Mouse (Mus musculus): ENCODE measurements around the gene Pnpla7. TPM values are rescaled to one million over a fixed set of nuclear protein-coding genes. Genes with fewer than 3 reads are reported as not detected.

The Pnpla7 gene
- polyA plus RNA-seq, 1 experiment from 2014 or later, result 7.4 TPM

- H3K4me3 ChIP-seq, result no peak overlapping the region
- ATAC-seq (ENCODE audit: low FRiP score, low read depth), result no peak
Measured at GRCm38 (mm10) chr2:25003946-25004786, 28.3 kb downstream of the Pnpla7 start.

GRCm38 (mm10) chr2:25006767-25007166 is 30.9 kb downstream of the Pnpla7 start:
- no peak overlapping the region for H3K4me2 ChIP-seq (replicated peaks)
- H3K4me1 ChIP-seq, result no peaks in the 10 kb centered on the region
- H3K9ac ChIP-seq, result no peak overlapping the region
- no peaks in the 10 kb centered on the region for H3K27me3 ChIP-seq
- ATAC-seq (ENCODE audit: low FRiP score, low read depth), result no peak
- WGBS, result 85% methylated on average over 1 of the region's 1 CpGs
- H3K27ac ChIP-seq, result no peak overlapping the region
- H3K36me3 ChIP-seq, result no peaks in the 10 kb centered on the region
- no peak overlapping the region for H3K4me3 ChIP-seq
- no peaks in the 10 kb centered on the region for H3K9me3 ChIP-seq

More at GRCm38 (mm10) chr2:25003946-25004786, 28.3 kb downstream of the Pnpla7 start:
- H3K4me1 ChIP-seq, result no peaks in the 10 kb centered on the region
- H3K9ac ChIP-seq, result no peak overlapping the region
- 78% methylated on average over 9 of the region's 9 CpGs for WGBS
- H3K27me3 ChIP-seq, result no peaks in the 10 kb centered on the region
- H3K4me2 ChIP-seq (replicated peaks), result no peak overlapping the region
- H3K9me3 ChIP-seq, result no peaks in the 10 kb centered on the region
- no peak overlapping the region for H3K27ac ChIP-seq
- H3K36me3 ChIP-seq, result no peaks in the 10 kb centered on the region

DNA sequence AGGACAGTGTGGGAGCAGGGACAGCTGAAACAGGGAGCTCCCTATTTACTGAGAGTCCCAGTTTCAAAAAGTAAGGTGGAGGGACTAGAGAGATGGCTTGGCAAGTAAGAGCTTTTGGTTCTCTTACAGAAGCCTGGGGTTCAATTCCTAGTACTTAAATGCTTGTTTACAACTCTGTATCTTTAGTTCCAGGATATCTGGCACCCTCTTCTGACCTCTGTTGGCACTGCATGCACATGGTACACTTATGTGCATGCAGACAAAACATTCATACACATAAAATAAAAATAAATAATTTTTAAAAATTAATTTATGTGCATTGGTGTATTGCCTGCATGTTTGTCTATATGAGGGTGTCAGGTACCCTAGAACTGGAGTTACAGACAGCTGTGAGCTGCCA is 32.4 kb downstream of the Pnpla7 start:
- no peaks in the 10 kb centered on the region for H3K27me3 ChIP-seq
- no peak overlapping the region for H3K27ac ChIP-seq
- ATAC-seq (ENCODE audit: low FRiP score, low read depth), result no peak
- H3K9ac ChIP-seq, result no peak overlapping the region
- no peaks in the 10 kb centered on the region for H3K36me3 ChIP-seq
- H3K9me3 ChIP-seq, result no peaks in the 10 kb centered on the region
- no peak overlapping the region for H3K4me3 ChIP-seq
- no peak overlapping the region for H3K4me2 ChIP-seq (replicated peaks)
- H3K4me1 ChIP-seq, result no peaks in the 10 kb centered on the region

DNA sequence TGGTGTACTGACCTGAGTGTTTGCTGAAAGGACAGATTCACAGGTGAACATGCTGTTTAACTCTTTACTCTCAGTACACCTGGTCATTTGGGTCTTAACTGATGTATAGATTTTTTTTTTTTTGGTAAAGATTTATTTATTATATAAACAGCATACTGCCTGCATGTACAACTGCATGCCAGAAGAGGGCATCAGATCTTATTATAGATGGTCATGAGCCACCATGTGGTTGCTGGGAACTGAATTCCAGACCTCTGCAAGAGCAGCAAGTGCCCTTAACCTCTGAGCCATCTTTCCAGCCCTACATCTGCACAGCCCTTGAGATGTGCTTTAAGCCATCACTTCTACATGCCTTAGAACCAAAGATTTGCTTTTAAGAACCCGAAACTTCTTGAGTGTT is 46.8 kb downstream of the Pnpla7 start:
- H3K36me3 ChIP-seq, result no peaks in the 10 kb centered on the region
- H3K4me2 ChIP-seq (replicated peaks), result no peak overlapping the region
- no peaks in the 10 kb centered on the region for H3K27me3 ChIP-seq
- H3K9ac ChIP-seq, result no peak overlapping the region
- no peak for ATAC-seq (ENCODE audit: low FRiP score, low read depth)
- 87% methylated on average over 1 of the region's 1 CpGs for WGBS
- H3K9me3 ChIP-seq, result no peaks in the 10 kb centered on the region
- no peak overlapping the region for H3K27ac ChIP-seq
- no peak overlapping the region for H3K4me3 ChIP-seq
- H3K4me1 ChIP-seq, result no peaks in the 10 kb centered on the region

- no peak overlapping the region for H3K9ac ChIP-seq
- H3K27me3 ChIP-seq, result no peaks in the 10 kb centered on the region
- no peaks in the 10 kb centered on the region for H3K9me3 ChIP-seq
- no peak for ATAC-seq (ENCODE audit: low FRiP score, low read depth)
- no peak overlapping the region for H3K4me3 ChIP-seq
- no peak overlapping the region for H3K27ac ChIP-seq
- H3K4me2 ChIP-seq (replicated peaks), result no peak overlapping the region
- 93% methylated on average over 1 of the region's 1 CpGs for WGBS
- H3K4me1 ChIP-seq, result no peaks in the 10 kb centered on the region
- H3K36me3 ChIP-seq, result no peaks in the 10 kb centered on the region
Measured at GRCm38 (mm10) chr2:25025109-25025508, 49.3 kb downstream of the Pnpla7 start.

GRCm38 (mm10) chr2:25034994-25035393 is 59.2 kb downstream of the Pnpla7 start:
- no peak overlapping the region for H3K9ac ChIP-seq
- WGBS, result 92% methylated on average over 4 of the region's 4 CpGs
- no peak overlapping the region for H3K27ac ChIP-seq
- no peaks in the 10 kb centered on the region for H3K4me1 ChIP-seq
- H3K36me3 ChIP-seq, result no peaks in the 10 kb centered on the region
- no peak overlapping the region for H3K4me2 ChIP-seq (replicated peaks)
- H3K27me3 ChIP-seq, result no peaks in the 10 kb centered on the region
- no peaks in the 10 kb centered on the region for H3K9me3 ChIP-seq
- ATAC-seq (ENCODE audit: low FRiP score, low read depth), result no peak
- no peak overlapping the region for H3K4me3 ChIP-seq

DNA sequence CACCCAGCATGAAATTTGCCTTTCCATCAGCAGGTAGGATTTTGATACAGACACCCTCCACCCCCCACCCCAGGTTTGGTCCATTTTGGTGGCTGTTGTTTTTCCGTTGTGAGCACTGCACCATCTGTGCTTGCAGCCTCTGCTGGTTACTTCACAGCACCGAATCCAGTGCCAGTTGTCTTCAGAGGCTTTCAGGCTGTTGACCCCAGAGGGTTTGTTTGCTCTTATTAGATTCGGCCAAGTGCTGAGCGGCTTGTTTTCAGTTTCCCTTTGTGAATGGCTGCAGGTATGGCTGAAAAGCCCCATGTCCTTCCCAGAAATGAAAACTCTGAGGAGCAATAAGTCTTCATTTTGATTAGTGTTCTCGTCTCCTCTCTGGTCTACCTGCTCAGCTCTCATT is 64.3 kb downstream of the Pnpla7 start:
- no peak overlapping the region for H3K27ac ChIP-seq
- WGBS, result 85% methylated on average over 5 of the region's 5 CpGs
- no peaks in the 10 kb centered on the region for H3K4me1 ChIP-seq
- H3K27me3 ChIP-seq, result no peaks in the 10 kb centered on the region
- no peak overlapping the region for H3K9ac ChIP-seq
- no peaks in the 10 kb centered on the region for H3K9me3 ChIP-seq
- H3K4me3 ChIP-seq, result no peak overlapping the region
- no peak overlapping the region for H3K4me2 ChIP-seq (replicated peaks)
- no peaks in the 10 kb centered on the region for H3K36me3 ChIP-seq
- ATAC-seq (ENCODE audit: low FRiP score, low read depth), result no peak

DNA sequence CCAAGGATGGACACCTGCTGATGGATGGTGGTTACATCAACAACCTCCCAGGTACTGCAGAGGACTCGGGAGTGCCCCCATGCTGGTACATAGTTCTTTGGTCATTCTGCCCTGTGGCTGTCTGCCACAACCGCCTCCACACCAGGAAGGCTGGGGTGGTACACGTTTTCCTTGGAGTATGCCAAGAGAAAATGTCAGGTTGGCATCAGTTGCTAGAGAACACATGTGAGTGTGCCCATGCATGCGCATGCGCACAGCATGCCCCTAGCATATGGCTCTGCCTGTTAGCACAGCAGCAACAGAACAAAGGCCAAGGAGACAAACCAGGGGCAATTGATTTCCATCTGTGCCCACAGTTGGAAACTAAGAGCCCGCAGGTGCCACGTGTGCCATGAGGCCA is 75.1 kb downstream of the Pnpla7 start:
- H3K9me3 ChIP-seq, result no peaks in the 10 kb centered on the region
- H3K4me2 ChIP-seq (replicated peaks), result no peak overlapping the region
- 92% methylated on average over 7 of the region's 7 CpGs for WGBS
- H3K27ac ChIP-seq, result no peak overlapping the region
- H3K36me3 ChIP-seq, result peaks cover 8% of the 10 kb centered on the region; the same call in 1 of the 2 replicates
- no peak overlapping the region for H3K4me3 ChIP-seq
- ATAC-seq (ENCODE audit: low FRiP score, low read depth), result no peak
- no peaks in the 10 kb centered on the region for H3K27me3 ChIP-seq
- H3K9ac ChIP-seq, result no peak overlapping the region
- peaks cover 11% of the 10 kb centered on the region for H3K4me1 ChIP-seq

- WGBS, result 88% methylated on average over 8 of the region's 8 CpGs
- Histone ChIP-seq H3K4me1 (peaks cover 11% of the 10 kb centered on the region), H3K36me3 (peaks cover 13% of the 10 kb centered on the region), H3K9ac (no peak overlapping the region), H3K27ac (no peak overlapping the region), H3K9me3 (no peaks in the 10 kb centered on the region), H3K27me3 (no peaks in the 10 kb centered on the region), H3K4me3 (no peak overlapping the region), H3K4me2 (replicated peaks) (no peak overlapping the region)
- no peak for ATAC-seq (ENCODE audit: low FRiP score, low read depth)
Measured at GRCm38 (mm10) chr2:25051450-25051849, 75.6 kb downstream of the Pnpla7 start.

DNA sequence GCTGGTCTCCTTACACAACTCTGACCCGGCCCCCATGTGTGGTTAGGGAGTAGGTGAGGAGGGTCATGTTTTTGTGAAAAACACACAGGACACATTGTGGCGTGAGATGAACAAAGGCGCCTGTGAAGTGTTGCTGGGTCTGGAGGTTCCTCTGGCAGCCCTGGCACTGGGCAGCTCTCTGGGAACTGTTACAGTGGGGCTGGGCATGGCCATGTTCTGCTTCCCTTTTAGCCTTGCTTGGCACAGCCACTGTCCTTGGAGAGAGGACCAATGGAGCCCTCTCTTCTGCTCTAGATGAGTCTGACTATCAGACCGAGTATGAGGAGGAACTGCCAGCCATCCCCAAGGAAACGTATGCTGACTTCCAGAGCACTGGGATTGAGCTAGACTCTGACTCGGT is 77.3 kb downstream of the Pnpla7 start:
- Histone ChIP-seq H3K9ac (no peak overlapping the region), H3K27ac (no peak overlapping the region), H3K27me3 (no peaks in the 10 kb centered on the region), H3K9me3 (no peaks in the 10 kb centered on the region), H3K4me1 (peaks cover 11% of the 10 kb centered on the region), H3K36me3 (peaks cover 24% of the 10 kb centered on the region), H3K4me2 (replicated peaks) (no peak overlapping the region), H3K4me3 (no peak overlapping the region)
- WGBS, result 93% methylated on average over 6 of the region's 6 CpGs
- ATAC-seq (ENCODE audit: low FRiP score, low read depth), result no peak

GRCm38 (mm10) chr2:25054221-25055067 is 78.6 kb downstream of the Pnpla7 start, which contains the start of gene Nsmf:
Gene Nsmf, plus strand, starts transcription at chr2:25054355.
- no peak within 1 kb of the TSS for H3K27ac ChIP-seq
- H3K4me3 ChIP-seq, result peak within 1 kb of the TSS; percentile 78
- peaks cover 37% of the 10 kb centered on the region for H3K36me3 ChIP-seq
- WGBS, result 6% methylated on average over 47 of the region's 47 CpGs
- H3K4me1 ChIP-seq, result peaks cover 11% of the 10 kb centered on the region
- ATAC-seq (ENCODE audit: low FRiP score, low read depth), result peak; percentile 88
- H3K9ac ChIP-seq, result peak within 1 kb of the TSS; percentile 84
- H3K27me3 ChIP-seq, result no peaks in the 10 kb centered on the region
- H3K9me3 ChIP-seq, result no peaks in the 10 kb centered on the region
- peak within 1 kb of the TSS; percentile 79 for H3K4me2 ChIP-seq (replicated peaks)

DNA sequence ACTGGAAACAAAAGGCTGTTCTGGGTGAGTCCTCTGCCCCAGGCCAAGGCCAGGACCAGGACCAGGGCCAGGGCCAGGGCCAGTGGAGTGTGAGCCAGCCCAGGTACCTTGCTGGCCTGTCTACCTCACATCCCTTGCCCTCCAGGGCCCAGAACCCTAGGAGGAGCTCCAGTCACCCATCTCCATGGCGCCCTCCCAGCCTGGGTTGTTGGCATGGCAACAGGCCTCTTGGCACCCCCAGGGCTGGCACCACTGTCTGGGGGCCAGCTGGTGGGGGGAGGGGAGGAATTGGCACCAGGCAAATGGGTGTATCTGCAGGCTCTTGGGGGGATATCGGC is 79.2 kb downstream of the Pnpla7 start:
- WGBS, result 72% methylated on average over 2 of the region's 2 CpGs
- peaks cover 11% of the 10 kb centered on the region for H3K4me1 ChIP-seq
- peak; percentile 26; the same call in 1 of the 2 replicates for ATAC-seq (ENCODE audit: low FRiP score, low read depth)
- no peak overlapping the region for H3K27ac ChIP-seq
- H3K27me3 ChIP-seq, result no peaks in the 10 kb centered on the region
- H3K9ac ChIP-seq, result peak overlapping the region; percentile 84
- peak overlapping the region; percentile 78 for H3K4me3 ChIP-seq
- H3K9me3 ChIP-seq, result no peaks in the 10 kb centered on the region
- peaks cover 43% of the 10 kb centered on the region for H3K36me3 ChIP-seq
- H3K4me2 ChIP-seq (replicated peaks), result peak overlapping the region; percentile 79

All from limb, embryonic 13.5 days (tissue).